Mouse (Mus musculus) bone marrow macrophage, adult 2 months (primary cell): ENCODE measurements around the gene Shank3.

Experiments used
- CTCF ChIP-seq: IDR thresholded peaks from 2 replicates; pipeline ENCODE4 v1.5.1; 2012; ENCODE audit warnings: low read depth, mild to moderate bottlenecking, low read length, moderate library complexity
- POLR2A ChIP-seq: IDR thresholded peaks from 2 replicates; pipeline ENCODE4 v1.6.1; 2012; ENCODE audit warnings: mild to moderate bottlenecking, low read depth, low read length, borderline replicate concordance

DNA sequence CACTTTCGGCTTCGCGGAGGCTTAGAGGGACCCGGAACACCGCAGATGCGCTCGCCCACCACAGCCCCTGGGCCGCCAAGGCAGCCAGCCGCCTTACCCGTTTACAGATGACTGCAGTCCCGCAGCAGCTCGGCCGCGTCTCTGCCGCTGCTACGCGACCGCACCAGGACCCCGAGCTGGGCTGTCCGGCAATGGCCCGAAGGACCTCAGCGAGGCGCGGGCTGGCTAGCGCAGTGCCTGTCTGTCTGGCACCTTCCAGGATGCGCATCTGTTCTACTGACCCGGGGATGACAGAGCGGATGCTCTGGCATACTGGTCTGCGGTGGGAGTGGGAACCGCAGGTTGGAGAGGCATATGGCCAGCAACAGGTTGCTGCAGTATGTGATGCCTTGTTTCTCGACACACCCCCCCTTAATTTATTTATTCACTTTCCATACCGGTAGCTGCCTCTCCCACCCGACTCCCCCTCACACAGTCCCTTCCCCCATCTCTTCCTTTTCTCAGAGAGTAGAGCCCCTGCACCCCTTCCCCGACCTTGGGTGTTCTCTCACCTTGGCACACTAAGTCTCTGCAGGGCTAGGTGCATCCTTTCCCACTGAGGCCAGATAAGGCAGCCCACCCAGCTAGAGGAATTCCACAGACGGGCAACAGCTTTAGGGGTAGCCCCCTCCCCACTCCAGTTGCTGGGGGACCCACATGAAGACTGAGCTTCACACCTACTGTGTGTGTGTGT is 92.5 kb downstream of the Shank3 start, which contains the start of gene Rabl2:
- TF ChIP-seq CTCF = no peak
- no peak for TF ChIP-seq POLR2A
